In genomic region chr2:153492573-153493392, GRCm38 (mm10) we compare ENCODE assay signal across 8 mouse cellular contexts. TPM values are rescaled to one million over a fixed set of nuclear protein-coding genes. Genes with fewer than 3 reads are reported as not detected.
DNase-seq lines count a peak whose midpoint lies in the region; ATAC-seq lines count a peak whose summit lies in the region.

Gene 4930404H24Rik (plus strand): TSS chr2:153492790.

- 1% methylated on average over 76 of the region's 83 CpGs for WGBS in intestine, embryonic 14.5 days
- 1% methylated on average over 56 of the region's 83 CpGs for WGBS in limb, embryonic 11.5 days
- WGBS in midbrain, embryonic 11.5 days, result under 1% methylated on average over 61 of the region's 83 CpGs

- H3K4me3 ChIP-seq in intestine, embryonic 14.5 days (ENCODE audit: low read depth, low read length), result peak within 1 kb of the TSS; percentile 56
- peak within 1 kb of the TSS; percentile 48 for H3K4me3 ChIP-seq in limb, embryonic 11.5 days (ENCODE audit: low read depth, low read length)
- H3K4me3 ChIP-seq in midbrain, embryonic 11.5 days (ENCODE audit: low read depth, low read length), result peak within 1 kb of the TSS; percentile 47

- peak; percentile 97 for DNase-seq in heart, adult 11 months
- no peak for DNase-seq in heart, adult 8-10 months (ENCODE audit: low spot score)
- peak; percentile 77 to 88 for DNase-seq in cerebellum, postnatal 36 days
- DNase-seq in gastrocnemius, postnatal 10 days, result peak; percentile 66
- peak; percentile 82 for DNase-seq in intestine, embryonic 14.5 days (ENCODE audit: low spot score)
- peak; percentile 77 for DNase-seq in limb, embryonic 11.5 days (ENCODE audit: low spot score)
- peak; percentile 98 for DNase-seq in midbrain, embryonic 11.5 days (ENCODE audit: low spot score, missing footprints)
- peak; percentile 46 to 59 for DNase-seq in spleen, adult 18-20 months

- peaks cover 16% of the 10 kb centered on the region for H3K27me3 ChIP-seq in intestine, embryonic 14.5 days (replicated peaks; ENCODE audit: control insufficient read depth, insufficient read depth, low read length)
- peaks cover 12% of the 10 kb centered on the region for H3K27me3 ChIP-seq in limb, embryonic 11.5 days (ENCODE audit: control insufficient read depth, insufficient read depth, low read length)
- H3K27me3 ChIP-seq in midbrain, embryonic 11.5 days (ENCODE audit: control insufficient read depth, insufficient read depth, low read length), result peaks cover 33% of the 10 kb centered on the region

- peak within 1 kb of the TSS; percentile 47 for H3K9ac ChIP-seq in intestine, embryonic 14.5 days (ENCODE audit: low read length)
- H3K9ac ChIP-seq in limb, embryonic 11.5 days (ENCODE audit: low read length), result peak within 1 kb of the TSS; percentile 38
- peak within 1 kb of the TSS; percentile 53 for H3K9ac ChIP-seq in midbrain, embryonic 11.5 days (ENCODE audit: low read length)

- ATAC-seq in intestine, embryonic 14.5 days (replicated peaks; ENCODE audit: low FRiP score, low TSS enrichment, low read depth), result peak; percentile 82
- peak; percentile 70 for ATAC-seq in limb, embryonic 11.5 days (ENCODE audit: insufficient number of reproducible peaks, low FRiP score, low TSS enrichment, low read depth)
- peak; percentile 88 for ATAC-seq in midbrain, embryonic 11.5 days (ENCODE audit: low FRiP score)

- peaks cover 24% of the 10 kb centered on the region for H3K4me1 ChIP-seq in intestine, embryonic 14.5 days (replicated peaks; ENCODE audit: control insufficient read depth, insufficient read depth, low read length)
- H3K4me1 ChIP-seq in limb, embryonic 11.5 days (ENCODE audit: control insufficient read depth, insufficient read depth, low read length), result peaks cover 19% of the 10 kb centered on the region
- H3K4me1 ChIP-seq in midbrain, embryonic 11.5 days (ENCODE audit: control insufficient read depth, insufficient read depth, low read length), result peaks cover 52% of the 10 kb centered on the region

- H3K27ac ChIP-seq in intestine, embryonic 14.5 days (ENCODE audit: low read depth), result peak within 1 kb of the TSS; percentile 59; the same call in 1 of the 2 replicates
- no peak within 1 kb of the TSS for H3K27ac ChIP-seq in limb, embryonic 11.5 days (replicated peaks; ENCODE audit: low read depth, low read length)
- peak within 1 kb of the TSS; percentile 55 for H3K27ac ChIP-seq in midbrain, embryonic 11.5 days (ENCODE audit: low read depth, low read length)

- no peaks in the 10 kb centered on the region for H3K36me3 ChIP-seq in intestine, embryonic 14.5 days (ENCODE audit: control insufficient read depth, insufficient read depth, low read length)
- no peaks in the 10 kb centered on the region for H3K36me3 ChIP-seq in limb, embryonic 11.5 days (ENCODE audit: control insufficient read depth, insufficient read depth, low read length)
- H3K36me3 ChIP-seq in midbrain, embryonic 11.5 days (ENCODE audit: control insufficient read depth, insufficient read depth, low read length), result no peaks in the 10 kb centered on the region

- H3K9me3 ChIP-seq in intestine, embryonic 14.5 days (ENCODE audit: control insufficient read depth, low read length), result no peaks in the 10 kb centered on the region
- H3K9me3 ChIP-seq in limb, embryonic 11.5 days (ENCODE audit: control insufficient read depth, low read length), result no peaks in the 10 kb centered on the region
- no peaks in the 10 kb centered on the region for H3K9me3 ChIP-seq in midbrain, embryonic 11.5 days (ENCODE audit: control insufficient read depth, low read length)

- H3K4me2 ChIP-seq in intestine, embryonic 14.5 days (ENCODE audit: low read length), result peak within 1 kb of the TSS; percentile 96
- peak within 1 kb of the TSS; percentile 94 for H3K4me2 ChIP-seq in limb, embryonic 11.5 days (ENCODE audit: low read depth, severe bottlenecking)
- peak within 1 kb of the TSS; percentile 68 for H3K4me2 ChIP-seq in midbrain, embryonic 11.5 days

RNA-seq across cellular contexts. Expression of gene 4930404H24Rik, which starts in this region (rescaled TPM):
- not detected for total RNA-seq in heart, adult 8-10 months (2022)
- total RNA-seq in gastrocnemius, postnatal 10 days (2021), result not detected
- polyA plus RNA-seq in intestine, embryonic 14.5 days (2014; fragmentation: Nextera tagmentation; extraction: Ambion mirVana), result not detected in 2 replicates
- not detected in 2 replicates for polyA plus RNA-seq in limb, embryonic 11.5 days (2014; fragmentation: Nextera tagmentation; extraction: Ambion mirVana)
- not detected in 2 replicates for polyA plus RNA-seq in midbrain, embryonic 11.5 days (2014; fragmentation: Nextera tagmentation; extraction: Ambion mirVana)

Comparison
In these comparisons a context has a peak if more than half of its experiments do, and no peak if none do; other contexts are left out.
1. Peak in DNase-seq in gastrocnemius, postnatal 10 days; RNA of the gene not detected or under 1 TPM.
2. Peak in DNase-seq, ATAC-seq, H3K4me3 ChIP-seq, H3K27ac ChIP-seq, H3K9ac ChIP-seq and H3K4me2 ChIP-seq in intestine, embryonic 14.5 days; RNA of the gene not detected or under 1 TPM.
3. Peak in DNase-seq, ATAC-seq, H3K4me3 ChIP-seq, H3K9ac ChIP-seq and H3K4me2 ChIP-seq in limb, embryonic 11.5 days; RNA of the gene not detected or under 1 TPM.
4. Peak in DNase-seq, ATAC-seq, H3K4me3 ChIP-seq, H3K27ac ChIP-seq, H3K9ac ChIP-seq and H3K4me2 ChIP-seq in midbrain, embryonic 11.5 days; RNA of the gene not detected or under 1 TPM.